Mouse (Mus musculus) intestine, embryonic 16.5 days (tissue): Measurements from ENCODE around the gene Aph1a. TPM values are rescaled to one million over a fixed set of nuclear protein-coding genes. Genes with fewer than 3 reads are reported as not detected.

Experiments used
- ATAC-seq: fragments of 200-750 bp; cut with Nextera tagmentation; 2 replicates; pipeline ENCODE4 v1.8.0; 2017; ENCODE audit warnings: moderate TSS enrichment, moderate library complexity
- H3K27ac ChIP-seq: fragments of 300-500 bp; sonication (generic); 2 replicates; pipeline ENCODE4 v1.5.1; 2014; ENCODE audit warnings: mild to moderate bottlenecking, low read length
- H3K27me3 ChIP-seq: fragments of 300-500 bp; sonication (generic); replicated peaks from 2 replicates; pipeline ENCODE4 v1.6.1; 2014; ENCODE audit warnings: low read length, control low read depth, mixed read lengths; ENCODE audit not compliant: control insufficient read depth, insufficient read depth
- H3K36me3 ChIP-seq: fragments of 300-500 bp; sonication (generic); 2 replicates; pipeline ENCODE4 v1.6.1; 2014; ENCODE audit warnings: low read length, control low read depth; ENCODE audit not compliant: control insufficient read depth, insufficient read depth
- H3K4me1 ChIP-seq: fragments of 300-500 bp; sonication (generic); 2 replicates; pipeline ENCODE4 v1.6.1; 2014; ENCODE audit warnings: low read length, control low read depth, mixed read lengths; ENCODE audit not compliant: control insufficient read depth, insufficient read depth
- H3K4me2 ChIP-seq: fragments of 300-500 bp; sonication (generic); 2 replicates; pipeline ENCODE4 v1.6.1; 2014; ENCODE audit warnings: low read depth, low read length, control low read depth
- H3K4me3 ChIP-seq: fragments of 300-500 bp; sonication (generic); 2 replicates; pipeline ENCODE4 v1.5.1; 2014; ENCODE audit warnings: mild to moderate bottlenecking, low read length
- H3K9ac ChIP-seq: fragments of 300-500 bp; sonication (generic); 2 replicates; pipeline ENCODE4 v1.6.1; 2014; ENCODE audit warnings: low read depth, low read length
- H3K9me3 ChIP-seq: fragments of 300-500 bp; sonication (generic); 2 replicates; pipeline ENCODE4 v1.6.1; 2016; ENCODE audit warnings: low read length, control low read depth; ENCODE audit not compliant: control insufficient read depth
- WGBS: fragments of 180-500 bp; shearing (Covaris S2); extraction: QIAGEN DNeasy Blood & Tissue Kit; methylation state at CpG from one replicate; pipeline ENCODE4 v1.1.7; 2014; 5-methylcytosine and 5-hydroxymethylcytosine counted together
- polyA plus RNA-seq: library from polyadenylated mRNA; unstranded; fragments of >200 nt; fragmentation: Nextera tagmentation; extraction: Ambion mirVana; gene quantifications from 2 replicates; pipeline ENCODE4 v1.2.1, GENCODE M21; 2015

Gene Aph1a
- polyA plus RNA-seq, 1 experiment from 2014 or later = 55.6 TPM

GRCm38 (mm10) chr3:95934448-95934847, 40.7 kb downstream of the Aph1a start:
- H3K9ac ChIP-seq = no peak overlapping the region
- peaks cover 23% of the 10 kb centered on the region for H3K36me3 ChIP-seq

GRCm38 (mm10) chr3:95938217-95938616, 44.4 kb downstream of the Aph1a start:
- H3K4me1 ChIP-seq = no peaks in the 10 kb centered on the region
- peaks cover 36% of the 10 kb centered on the region for H3K36me3 ChIP-seq
- no peak overlapping the region for H3K27ac ChIP-seq
- H3K4me2 ChIP-seq = no peak overlapping the region
- no peak for ATAC-seq
- H3K4me3 ChIP-seq = no peak overlapping the region
- H3K27me3 ChIP-seq = no peaks in the 10 kb centered on the region
- H3K9ac ChIP-seq = no peak overlapping the region
- H3K9me3 ChIP-seq = no peaks in the 10 kb centered on the region
- WGBS = 95% methylated on average over 8 of the region's 8 CpGs

More at GRCm38 (mm10) chr3:95934448-95934847, 40.7 kb downstream of the Aph1a start:
- WGBS = 81% methylated on average over 1 of the region's 1 CpGs
- H3K27ac ChIP-seq = no peak overlapping the region
- H3K4me2 ChIP-seq = no peak overlapping the region
- no peaks in the 10 kb centered on the region for H3K27me3 ChIP-seq
- no peaks in the 10 kb centered on the region for H3K9me3 ChIP-seq
- H3K4me3 ChIP-seq = no peak overlapping the region
- H3K4me1 ChIP-seq = peaks cover 8% of the 10 kb centered on the region
- ATAC-seq = no peak

GRCm38 (mm10) chr3:95938835-95939234, 45.1 kb downstream of the Aph1a start:
- WGBS = 93% methylated on average over 15 of the region's 15 CpGs
- peaks cover 36% of the 10 kb centered on the region for H3K36me3 ChIP-seq
- H3K4me2 ChIP-seq = no peak overlapping the region
- ATAC-seq = no peak
- H3K27ac ChIP-seq = no peak overlapping the region
- no peaks in the 10 kb centered on the region for H3K27me3 ChIP-seq
- no peaks in the 10 kb centered on the region for H3K4me1 ChIP-seq
- no peaks in the 10 kb centered on the region for H3K9me3 ChIP-seq
- H3K9ac ChIP-seq = no peak overlapping the region
- H3K4me3 ChIP-seq = no peak overlapping the region

- no peak for ATAC-seq
- Histone ChIP-seq H3K9me3 (no peaks in the 10 kb centered on the region), H3K4me3 (no peak overlapping the region), H3K27me3 (no peaks in the 10 kb centered on the region), H3K9ac (no peak overlapping the region), H3K36me3 (peaks cover 25% of the 10 kb centered on the region), H3K27ac (no peak overlapping the region), H3K4me2 (no peak overlapping the region), H3K4me1 (no peaks in the 10 kb centered on the region)
- 88% methylated on average over 6 of the region's 6 CpGs for WGBS
Observed at GRCm38 (mm10) chr3:95942749-95943148, 49.0 kb downstream of the Aph1a start.

- H3K9ac ChIP-seq = no peak overlapping the region
- no peaks in the 10 kb centered on the region for H3K4me1 ChIP-seq
- H3K4me2 ChIP-seq = no peak overlapping the region
- no peak overlapping the region for H3K27ac ChIP-seq
- H3K9me3 ChIP-seq = no peaks in the 10 kb centered on the region
- no peak for ATAC-seq
- 93% methylated on average over 7 of the region's 7 CpGs for WGBS
- H3K4me3 ChIP-seq = no peak overlapping the region
- no peaks in the 10 kb centered on the region for H3K27me3 ChIP-seq
- peaks cover 25% of the 10 kb centered on the region for H3K36me3 ChIP-seq
Observed at GRCm38 (mm10) chr3:95943226-95943625, 49.5 kb downstream of the Aph1a start.

- Histone ChIP-seq H3K4me2 (no peak overlapping the region), H3K4me3 (no peak overlapping the region), H3K27ac (no peak overlapping the region), H3K4me1 (no peaks in the 10 kb centered on the region), H3K9ac (no peak overlapping the region), H3K9me3 (no peaks in the 10 kb centered on the region), H3K27me3 (no peaks in the 10 kb centered on the region), H3K36me3 (peaks cover 17% of the 10 kb centered on the region)
- ATAC-seq = no peak
- 84% methylated on average over 8 of the region's 8 CpGs for WGBS
Observed at GRCm38 (mm10) chr3:95944742-95945141, 51.0 kb downstream of the Aph1a start.

- peaks cover 13% of the 10 kb centered on the region for H3K36me3 ChIP-seq
- no peak overlapping the region for H3K4me3 ChIP-seq
- H3K9me3 ChIP-seq = no peaks in the 10 kb centered on the region
- no peak overlapping the region for H3K4me2 ChIP-seq
- 87% methylated on average over 14 of the region's 14 CpGs for WGBS
- H3K27me3 ChIP-seq = no peaks in the 10 kb centered on the region
- ATAC-seq = no peak
- no peaks in the 10 kb centered on the region for H3K4me1 ChIP-seq
- H3K9ac ChIP-seq = no peak overlapping the region
- no peak overlapping the region for H3K27ac ChIP-seq
Observed at GRCm38 (mm10) chr3:95945731-95946240, 52.0 kb downstream of the Aph1a start.

Other genes with a start within 250 kb of the Aph1a start
- 14.7 and 17.0 TPM in 2 replicates for gene Mcl1, start 235.2 kb upstream of the Aph1a start, polyA plus RNA-seq
- gene Adamtsl4, start 206.1 kb upstream of the Aph1a start, polyA plus RNA-seq = 2.5 and 3.2 TPM in 2 replicates
- gene Ecm1, start 154.4 kb upstream of the Aph1a start, polyA plus RNA-seq = 15.3 and 17.8 TPM in 2 replicates
- 56.3 and 58.9 TPM in 2 replicates for gene Tars2, start 133.8 kb upstream of the Aph1a start, polyA plus RNA-seq
- gene Rprd2, start 75.1 kb upstream of the Aph1a start, polyA plus RNA-seq = 13.5 TPM in 2 replicates
- 39.2 and 42.0 TPM in 2 replicates for gene Prpf3, start 38.1 kb upstream of the Aph1a start, polyA plus RNA-seq
- 357 and 360 TPM in 2 replicates for gene Mrps21, start 22.4 kb upstream of the Aph1a start, polyA plus RNA-seq
- 6.4 and 7.6 TPM in 2 replicates for gene Ciart, start 11.7 kb upstream of the Aph1a start, polyA plus RNA-seq
- gene BC028528, start 2.0 kb upstream of the Aph1a start, polyA plus RNA-seq = 18.4 and 19.8 TPM in 2 replicates
- 0.76 and 1.1 TPM in 2 replicates for gene Car14, start 10.7 kb downstream of the Aph1a start, polyA plus RNA-seq
- 140 and 150 TPM in 2 replicates for gene Anp32e, start 35.3 kb downstream of the Aph1a start, polyA plus RNA-seq
- gene Plekho1, start 102.0 kb downstream of the Aph1a start, polyA plus RNA-seq = 17.3 and 17.7 TPM in 2 replicates
- 28.0 and 28.5 TPM in 2 replicates for gene Vps45, start 164.5 kb downstream of the Aph1a start, polyA plus RNA-seq
- gene Otud7b, start 210.6 kb downstream of the Aph1a start, polyA plus RNA-seq = 14.7 and 15.5 TPM in 2 replicates